Mouse (Mus musculus) thymus, adult 2 months (tissue): ENCODE results near the gene C6. TPM values are rescaled to one million over a fixed set of nuclear protein-coding genes. Genes with fewer than 3 reads are reported as not detected.

Experiments used
- DNase-seq: peaks from one replicate; pipeline ENCODE4 v3.0.0; 2021
- H3K27ac ChIP-seq: fragments of 200-500 bp; 2 replicates; pipeline ENCODE4 v1.5.1; 2012; ENCODE audit warnings: low read length, control low read depth; ENCODE audit not compliant: control insufficient read depth, insufficient read depth
- H3K27me3 ChIP-seq: fragments of 200-500 bp; 2 replicates; pipeline ENCODE4 v1.6.1; 2012; ENCODE audit warnings: mild to moderate bottlenecking, low read length, moderate library complexity, mixed read lengths; ENCODE audit not compliant: control insufficient read depth, insufficient read depth
- H3K36me3 ChIP-seq: fragments of 200-500 bp; 2 replicates; pipeline ENCODE4 v1.6.1; 2012; ENCODE audit warnings: mild to moderate bottlenecking, low read length, moderate library complexity; ENCODE audit not compliant: control insufficient read depth, insufficient read depth
- H3K4me1 ChIP-seq: fragments of 200-500 bp; replicated peaks from 2 replicates; pipeline ENCODE4 v1.6.1; 2012; ENCODE audit warnings: low read length; ENCODE audit not compliant: control insufficient read depth, insufficient read depth
- H3K4me3 ChIP-seq: fragments of 200-500 bp; 2 replicates; pipeline ENCODE4 v1.5.1; 2012; ENCODE audit warnings: mild to moderate bottlenecking, low read length, control low read depth, moderate library complexity; ENCODE audit not compliant: control insufficient read depth, insufficient read depth
- CTCF ChIP-seq: fragments of 200-500 bp; IDR thresholded peaks from 2 replicates; pipeline ENCODE4 v1.5.1; 2012; ENCODE audit warnings: mild to moderate bottlenecking, control low read depth, low read length, moderate library complexity, borderline replicate concordance; ENCODE audit not compliant: control insufficient read depth, poor library complexity, insufficient read depth; ENCODE audit errors: extremely low read depth
- POLR2A ChIP-seq: fragments of 200-500 bp; IDR thresholded peaks from 2 replicates; pipeline ENCODE4 v1.6.1; 2012; ENCODE audit warnings: mild to moderate bottlenecking, low read length, control low read depth, moderate library complexity; ENCODE audit not compliant: control insufficient read depth, poor library complexity, insufficient read depth; ENCODE audit errors: extremely low read depth
- WGBS: fragments of 180-500 bp; shearing (Covaris S2); methylation state at CpG from one replicate; pipeline ENCODE4 v1.1.7; 2018; 5-methylcytosine and 5-hydroxymethylcytosine counted together
- polyA plus RNA-seq: library from polyadenylated mRNA; depleted of rRNA; stranded (reverse); fragments of >200 nt; gene quantifications from 2 replicates; pipeline ENCODE4 v1.2.3, GENCODE M21; 2012; rRNA removed

C6 gene
- polyA plus RNA-seq, 1 experiment: 0.81 TPM

- Histone ChIP-seq H3K4me3 (no peak overlapping the region), H3K4me1 (peaks cover 4% of the 10 kb centered on the region), H3K27me3 (no peaks in the 10 kb centered on the region), H3K36me3 (no peaks in the 10 kb centered on the region), H3K27ac (no peak overlapping the region)
- no peak for DNase-seq
- WGBS: 77% methylated on average over 1 of the region's 1 CpGs
- no peak for TF ChIP-seq CTCF
- no peak for TF ChIP-seq POLR2A
Observed at GRCm38 (mm10) chr15:4821161-4821560, 94.2 kb downstream of the C6 start.

DNA sequence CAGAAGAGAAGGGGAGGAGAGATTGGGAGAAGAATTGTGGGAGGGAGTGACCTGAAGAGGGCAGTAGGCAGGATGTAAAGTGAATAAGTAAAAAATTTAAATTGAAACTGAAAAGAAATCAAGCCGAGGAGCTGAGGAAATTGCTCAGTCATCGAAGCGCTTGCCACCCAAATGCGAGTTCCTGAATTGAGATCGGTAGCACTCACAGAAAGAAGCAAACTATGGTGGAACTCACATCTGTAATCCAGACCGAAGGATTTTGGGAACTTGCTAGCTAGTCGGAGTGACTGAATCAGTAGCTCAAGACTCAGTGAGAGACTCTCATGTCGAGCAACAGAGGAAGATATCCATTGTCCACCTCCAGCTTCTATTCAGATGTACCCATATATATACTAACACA is 94.8 kb downstream of the C6 start:
- Histone ChIP-seq H3K4me3 (no peak overlapping the region), H3K36me3 (no peaks in the 10 kb centered on the region), H3K4me1 (peaks cover 3% of the 10 kb centered on the region), H3K27me3 (no peaks in the 10 kb centered on the region), H3K27ac (no peak overlapping the region)
- TF ChIP-seq CTCF: no peak
- TF ChIP-seq POLR2A: no peak
- WGBS: 38% methylated on average over 8 of the region's 8 CpGs
- no peak for DNase-seq

GRCm38 (mm10) chr15:4827736-4828135 is 100.8 kb downstream of the C6 start:
- DNase-seq: no peak
- Histone ChIP-seq H3K27ac (no peak overlapping the region), H3K36me3 (no peaks in the 10 kb centered on the region), H3K4me1 (no peaks in the 10 kb centered on the region), H3K27me3 (no peaks in the 10 kb centered on the region), H3K4me3 (no peak overlapping the region)
- TF ChIP-seq CTCF (no peak), POLR2A (no peak)

DNA sequence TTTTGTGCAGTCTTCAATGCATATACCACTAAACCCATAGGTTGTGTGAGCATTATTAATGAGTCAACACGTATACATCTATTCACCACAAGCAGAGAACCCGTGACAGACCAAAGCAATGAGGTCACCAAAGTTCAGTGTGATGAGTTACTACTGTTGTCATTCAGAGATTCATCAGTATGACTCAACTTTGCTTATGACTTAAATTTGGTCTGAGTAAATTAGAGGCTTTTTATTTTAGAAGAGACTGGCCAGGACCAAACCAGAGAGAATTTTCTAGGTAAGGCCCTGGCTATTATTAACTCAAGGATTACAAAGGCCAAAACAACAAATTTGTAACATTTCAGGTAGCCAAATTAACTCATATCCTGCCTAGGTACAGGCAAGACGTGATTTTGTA is 109.4 kb downstream of the C6 start:
- H3K4me3 ChIP-seq: no peak overlapping the region
- TF ChIP-seq POLR2A (no peak), CTCF (no peak)
- no peaks in the 10 kb centered on the region for H3K36me3 ChIP-seq
- WGBS: 86% methylated on average over 3 of the region's 3 CpGs
- no peak overlapping the region for H3K27ac ChIP-seq
- no peak for DNase-seq
- no peaks in the 10 kb centered on the region for H3K4me1 ChIP-seq
- H3K27me3 ChIP-seq: no peaks in the 10 kb centered on the region

- Histone ChIP-seq H3K27me3 (no peaks in the 10 kb centered on the region), H3K4me3 (no peak overlapping the region), H3K27ac (no peak overlapping the region), H3K4me1 (no peaks in the 10 kb centered on the region), H3K36me3 (no peaks in the 10 kb centered on the region)
- TF ChIP-seq CTCF (no peak), POLR2A (no peak)
- WGBS: 93% methylated on average over 1 of the region's 1 CpGs
- DNase-seq: no peak
Observed at GRCm38 (mm10) chr15:4850015-4850414, 123.0 kb downstream of the C6 start.

Other genes with a start within 250 kb of the C6 start
- gene Mroh2b, start 171.6 kb downstream of the C6 start, polyA plus RNA-seq: 0.07 TPM in 1 of 2 replicates, not detected in the other